Mouse (Mus musculus): ENCODE measurements around the gene Cox6a1.

Cox6a1 gene

DNA sequence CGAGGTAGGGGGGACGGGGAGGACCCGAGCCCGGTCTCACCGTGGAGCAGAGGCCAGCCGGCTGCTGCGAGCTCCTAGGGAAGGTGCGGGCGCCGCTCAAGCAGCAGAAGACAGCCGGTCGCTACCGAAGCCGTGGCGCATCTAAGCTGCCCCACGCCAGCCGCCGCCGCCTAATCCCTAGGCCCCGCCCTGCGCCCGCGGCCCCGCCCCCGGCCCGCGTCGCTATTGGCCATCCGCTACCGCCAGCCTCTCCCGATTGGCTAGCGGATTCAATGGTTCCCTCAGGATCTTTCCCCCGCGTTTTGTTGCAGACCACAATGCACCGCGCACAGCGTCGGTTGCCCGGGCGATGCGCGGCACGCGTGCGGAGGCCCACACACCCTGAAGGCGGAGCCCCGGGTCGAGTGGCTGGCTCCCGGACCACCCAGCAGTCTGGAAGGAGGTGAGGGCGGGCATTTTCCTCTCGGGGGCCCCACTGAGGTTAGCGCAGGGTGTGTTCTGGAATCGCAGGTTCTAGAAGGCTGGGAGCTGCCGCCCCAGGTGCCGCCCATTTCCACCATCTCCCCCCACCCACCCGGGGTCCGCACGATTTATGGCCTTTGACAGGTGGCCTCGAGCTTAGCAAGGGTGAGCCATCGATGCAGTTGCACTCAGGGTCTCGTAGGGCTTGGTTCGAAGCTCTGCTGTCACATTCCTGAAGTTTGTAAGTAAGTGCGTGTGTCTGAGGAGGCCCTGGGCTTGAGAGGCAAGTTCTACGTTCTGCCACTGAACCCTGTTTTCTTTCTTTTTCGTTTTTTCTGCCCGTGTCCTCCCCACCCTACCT lies 47.8 kb downstream of the Cox6a1 start, which contains the start of gene Dynll1:
TSS of gene Dynll1 (minus strand) at position 208 of the 823 bp plus-strand sequence.
- ATAC-seq (ENCODE audit: low TSS enrichment): peak; percentile 83

DNA sequence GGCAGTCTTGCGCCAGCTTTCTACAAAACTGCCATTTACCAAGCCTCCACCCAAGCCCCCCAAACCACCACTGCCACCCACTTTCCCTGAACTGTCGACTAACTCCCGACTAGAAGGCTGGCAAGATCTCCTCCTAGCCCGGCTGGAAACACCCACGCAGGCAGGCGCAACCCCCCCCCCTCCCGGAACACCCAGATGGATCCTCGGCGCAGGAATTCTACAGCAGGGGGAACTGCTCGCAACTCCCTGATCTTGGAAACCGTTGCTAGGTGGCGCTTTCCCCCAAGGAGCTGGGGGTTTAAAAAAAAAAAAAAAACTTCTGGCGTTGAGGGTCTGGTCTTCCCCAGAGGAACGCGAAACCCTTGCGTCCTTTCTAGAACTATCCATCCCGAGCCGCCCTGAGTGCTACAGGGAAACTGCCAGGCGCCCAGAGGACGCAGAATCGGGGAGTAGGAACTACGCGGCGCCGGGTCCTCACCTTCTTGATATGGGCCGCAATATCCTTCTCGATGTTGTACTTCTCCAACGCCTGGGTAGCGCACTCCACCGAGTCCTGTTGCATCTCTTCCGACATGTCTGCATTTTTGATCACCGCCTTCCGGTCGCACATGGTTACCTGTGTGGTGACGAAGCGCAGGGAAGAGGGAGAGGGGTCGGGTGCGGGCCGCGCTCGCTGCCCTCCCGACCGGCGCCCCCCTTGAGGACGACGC lies 48.6 kb downstream of the Cox6a1 start:
- ATAC-seq (ENCODE audit: low TSS enrichment): peak; percentile 59

DNA sequence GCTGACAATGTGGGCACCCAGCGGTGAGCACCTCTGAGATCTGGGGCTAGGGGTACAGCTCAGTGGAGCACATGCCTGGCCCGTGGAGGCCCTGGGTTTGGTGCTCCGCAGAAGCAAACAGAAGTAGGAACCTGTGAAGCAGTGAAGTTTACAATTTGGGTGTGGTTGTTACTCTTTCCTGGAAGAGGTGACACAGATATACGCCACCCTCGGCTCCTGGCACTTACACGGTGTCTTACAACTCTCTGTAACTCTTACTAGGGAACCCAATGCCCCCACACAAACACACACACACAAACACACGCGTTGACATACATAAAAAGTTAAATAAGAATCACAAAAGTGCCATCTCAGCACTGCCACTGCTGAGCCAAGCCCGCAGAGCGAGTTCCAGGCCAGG lies 52.4 kb downstream of the Cox6a1 start:
- no peak for ATAC-seq (ENCODE audit: low TSS enrichment)

All from frontal cortex, adult (tissue).